Mouse (Mus musculus) mature B cell (primary cell): ENCODE results near the gene Dnmt3a.

Experiments
- in situ Hi-C: fragments of 300-500 bp; cut with MboI; formaldehyde crosslinking; loops from 2 replicates; pipeline ENCODE4 v1.14.3; 2019

Dnmt3a gene

GRCm38 (mm10) chr12:3805852-3806251, at the start of gene Dnmt3a:
Gene Dnmt3a (plus strand): TSS chr12:3806007.
- in situ Hi-C loops, result no loop called here

GRCm38 (mm10) chr12:3756216-3756615, 49.6 kb upstream of the Dnmt3a start:
- in situ Hi-C loops, result no loop called here

- in situ Hi-C loops, result no loop called here
These were observed 47.7 kb upstream of the Dnmt3a start for GRCm38 (mm10) chr12:3758127-3758526.

- in situ Hi-C loops, result no loop called here
These were observed 46.4 kb upstream of the Dnmt3a start for GRCm38 (mm10) chr12:3759419-3759818.

GRCm38 (mm10) chr12:3760876-3761590, 44.8 kb upstream of the Dnmt3a start:
- in situ Hi-C loops, result no loop called here

- in situ Hi-C loops, result no loop called here
These were observed 44.1 kb upstream of the Dnmt3a start for GRCm38 (mm10) chr12:3761591-3762295.

- in situ Hi-C loops, result no loop called here
These were observed 41.5 kb upstream of the Dnmt3a start for GRCm38 (mm10) chr12:3764191-3764804.

- in situ Hi-C loops, result no loop called here
These were observed 38.4 kb upstream of the Dnmt3a start for GRCm38 (mm10) chr12:3767360-3767759.

- in situ Hi-C loops, result no loop called here
These were observed 37.4 kb upstream of the Dnmt3a start for GRCm38 (mm10) chr12:3768391-3768790.

GRCm38 (mm10) chr12:3770546-3770945, 35.3 kb upstream of the Dnmt3a start:
- in situ Hi-C loops, result no loop called here

GRCm38 (mm10) chr12:3771080-3771479, 34.7 kb upstream of the Dnmt3a start:
- in situ Hi-C loops, result no loop called here

- in situ Hi-C loops, result no loop called here
These were observed 32.2 kb upstream of the Dnmt3a start for GRCm38 (mm10) chr12:3773643-3774042.

- in situ Hi-C loops, result no loop called here
These were observed 29.8 kb upstream of the Dnmt3a start for GRCm38 (mm10) chr12:3776015-3776414.

- in situ Hi-C loops, result no loop called here
These were observed 28.1 kb upstream of the Dnmt3a start for GRCm38 (mm10) chr12:3777682-3778081.

GRCm38 (mm10) chr12:3778286-3778685, 27.5 kb upstream of the Dnmt3a start:
- in situ Hi-C loops, result no loop called here

- in situ Hi-C loops, result no loop called here
These were observed 26.2 kb upstream of the Dnmt3a start for GRCm38 (mm10) chr12:3779639-3780038.

GRCm38 (mm10) chr12:3780405-3780891, 25.4 kb upstream of the Dnmt3a start:
- in situ Hi-C loops, result no loop called here

- in situ Hi-C loops, result no loop called here
These were observed 24.8 kb upstream of the Dnmt3a start for GRCm38 (mm10) chr12:3780931-3781471.

GRCm38 (mm10) chr12:3781482-3781881, 24.3 kb upstream of the Dnmt3a start:
- in situ Hi-C loops, result no loop called here

- in situ Hi-C loops, result no loop called here
These were observed 22.5 kb upstream of the Dnmt3a start for GRCm38 (mm10) chr12:3783196-3783825.

GRCm38 (mm10) chr12:3784258-3784657, 21.5 kb upstream of the Dnmt3a start:
- in situ Hi-C loops, result no loop called here

GRCm38 (mm10) chr12:3784729-3785128, 21.1 kb upstream of the Dnmt3a start:
- in situ Hi-C loops, result no loop called here
